Mouse (Mus musculus) adipocyte (in vitro differentiated cells): ENCODE data around the gene Ccdc155.

Source experiments
- DNase-seq: peaks from one replicate; pipeline ENCODE4 v3.0.0-alpha.2; 2016; ENCODE audit warnings: low spot score

Gene Ccdc155

DNA sequence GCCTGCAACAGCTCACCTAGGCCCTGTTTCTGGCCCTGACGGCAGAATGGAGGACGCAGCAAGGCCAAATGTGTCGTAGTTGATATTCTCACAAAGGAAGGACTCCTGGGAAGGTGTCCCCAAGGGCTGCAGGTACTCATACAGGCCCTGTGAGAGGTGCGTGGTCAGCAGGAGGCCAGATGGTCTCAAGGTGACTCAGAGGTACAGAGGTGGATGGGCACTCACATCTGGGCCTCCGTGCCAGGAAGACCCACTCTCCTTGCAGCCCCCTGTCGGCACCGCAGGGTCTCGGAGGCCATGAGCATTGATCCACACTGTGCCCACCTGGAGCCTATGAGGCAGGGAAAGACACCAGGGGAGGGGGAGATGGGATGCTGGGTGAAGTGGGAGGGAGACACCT, 59.2 kb downstream of the Ccdc155 start:
- no peak for DNase-seq

DNA sequence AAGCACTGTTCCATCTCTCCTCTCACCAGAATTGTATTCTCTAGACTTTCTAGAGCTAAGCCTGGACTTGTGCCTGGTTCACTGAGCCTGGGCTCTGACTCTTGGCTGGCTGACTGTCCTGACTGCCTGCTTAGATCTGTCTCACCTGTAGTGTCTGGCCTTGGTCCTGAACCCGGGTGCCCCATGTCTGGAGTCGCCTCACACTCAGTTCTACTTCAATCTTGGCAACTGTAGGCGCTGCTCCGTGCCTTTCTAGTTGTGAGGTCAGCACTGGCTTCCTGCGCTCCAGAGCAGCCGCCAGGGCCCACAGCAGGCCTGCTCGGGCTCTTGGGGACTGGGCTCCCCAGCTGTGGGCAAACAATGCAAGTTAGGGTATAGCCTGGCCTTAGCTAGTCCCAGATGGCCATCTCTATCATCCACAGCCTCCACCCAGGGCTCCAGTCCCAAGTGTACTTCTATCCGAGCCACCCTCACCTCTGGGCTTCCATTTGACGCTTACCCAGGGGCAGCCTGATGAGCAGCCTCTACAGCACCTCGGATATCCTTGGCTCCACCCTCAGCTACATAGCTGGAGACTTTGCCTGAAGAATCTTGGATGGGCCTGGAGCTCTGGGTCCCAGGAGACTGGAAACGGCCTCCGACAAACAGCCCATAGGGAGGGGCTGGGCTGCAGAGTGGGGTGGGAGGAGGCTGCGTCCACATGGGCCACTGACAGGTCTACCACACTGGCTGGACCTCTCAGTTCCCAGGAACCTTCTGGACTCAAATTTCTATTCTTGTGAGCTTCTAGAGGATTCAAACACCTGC, 60.1 kb downstream of the Ccdc155 start:
- no peak for DNase-seq

DNA sequence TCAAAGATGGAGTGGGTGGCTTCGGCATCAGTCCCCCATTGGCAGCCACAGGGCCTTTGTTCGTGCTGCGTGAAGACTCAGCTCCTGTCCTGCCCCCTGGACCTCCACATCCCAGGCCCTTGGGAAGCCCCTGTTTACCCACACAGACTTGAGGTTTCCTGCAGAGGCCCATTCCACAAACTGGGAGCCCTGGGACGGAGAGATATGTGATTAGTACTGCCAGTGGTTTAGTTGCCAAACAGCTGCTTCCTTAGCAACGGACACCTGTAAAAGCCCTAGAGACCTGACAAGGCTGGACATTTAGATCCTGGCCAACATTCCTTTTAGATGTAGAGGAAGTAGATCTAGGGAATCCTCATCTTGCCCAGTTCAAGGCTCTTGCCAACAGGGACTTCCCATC, 62.8 kb downstream of the Ccdc155 start:
- no peak for DNase-seq

DNA sequence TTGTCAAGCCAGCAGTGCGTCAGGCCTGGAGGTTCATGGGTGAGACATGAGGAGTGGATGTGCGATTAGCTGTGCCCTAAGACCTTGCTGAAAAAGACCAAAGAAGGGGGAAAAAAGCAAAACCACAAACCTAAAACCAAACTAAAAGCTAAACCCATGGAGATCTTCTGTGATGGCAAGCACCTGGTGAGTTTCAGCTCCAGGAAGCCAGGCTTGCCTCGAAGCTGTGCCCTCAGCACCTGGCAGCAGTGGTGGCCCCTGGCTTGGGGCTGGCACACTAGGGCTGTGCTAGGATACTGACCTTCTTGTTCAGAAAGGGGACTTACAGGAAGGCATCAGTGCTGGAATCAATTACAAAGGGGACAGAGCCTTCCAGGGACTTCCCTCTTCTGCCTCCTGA, 63.4 kb downstream of the Ccdc155 start:
- DNase-seq, result no peak

DNA sequence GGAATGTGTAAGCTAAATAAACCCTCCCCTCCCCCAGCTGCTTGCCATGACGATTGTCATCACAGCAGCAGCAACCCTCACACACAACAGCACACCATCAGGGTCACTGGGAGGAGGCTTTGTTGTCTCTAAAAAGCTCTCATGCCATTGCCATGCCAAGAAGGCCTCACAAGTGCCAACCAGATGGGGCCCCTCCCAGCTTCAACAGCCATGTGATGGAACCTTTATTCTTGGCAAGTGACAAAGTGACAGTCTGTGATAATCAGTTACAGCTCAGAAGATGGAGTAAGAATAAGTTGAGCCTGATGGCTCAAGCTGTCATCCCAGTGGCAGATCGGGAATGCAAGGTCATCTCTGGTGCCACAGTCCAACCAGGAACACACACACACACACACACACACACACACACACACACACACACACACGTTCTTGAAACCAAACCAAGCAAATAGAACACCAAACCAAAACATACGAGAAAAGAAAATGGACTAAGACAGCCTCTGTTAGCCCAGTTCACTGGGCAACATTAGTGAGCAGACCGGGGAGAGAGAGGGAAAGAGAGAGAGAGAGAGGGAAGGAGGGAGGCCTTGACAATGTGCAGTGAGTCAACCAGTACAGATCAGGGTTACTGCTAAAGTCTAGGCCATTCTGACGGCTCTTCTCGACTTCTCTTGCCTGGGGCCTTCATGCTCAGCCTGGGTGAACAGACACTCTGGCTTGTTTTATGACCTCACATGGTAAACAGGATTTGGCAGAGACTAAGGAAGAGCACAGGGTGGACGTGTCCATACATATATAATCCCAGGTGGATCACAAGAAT, 64.6 kb downstream of the Ccdc155 start:
- DNase-seq, result no peak

DNA sequence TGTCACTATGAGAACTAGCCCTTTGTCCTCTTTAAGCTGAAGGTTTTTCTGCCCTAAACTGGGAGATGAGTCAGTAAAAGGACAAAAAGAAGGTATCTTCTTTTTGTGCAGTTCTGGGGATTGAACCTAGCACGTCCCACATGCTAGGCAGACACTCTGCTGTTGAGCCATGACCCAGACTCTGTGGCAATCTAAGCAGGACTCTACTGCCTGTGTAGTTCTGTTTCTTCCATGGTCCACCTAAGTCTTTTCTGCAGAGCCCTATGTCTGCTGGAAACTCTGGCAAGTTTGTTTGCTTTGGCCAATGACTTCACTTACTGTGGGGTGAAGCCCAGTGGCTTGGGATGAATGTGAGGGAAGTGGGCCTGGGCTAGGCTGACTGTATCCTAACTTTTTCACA, 66.3 kb downstream of the Ccdc155 start:
- peak; percentile 19 for DNase-seq

DNA sequence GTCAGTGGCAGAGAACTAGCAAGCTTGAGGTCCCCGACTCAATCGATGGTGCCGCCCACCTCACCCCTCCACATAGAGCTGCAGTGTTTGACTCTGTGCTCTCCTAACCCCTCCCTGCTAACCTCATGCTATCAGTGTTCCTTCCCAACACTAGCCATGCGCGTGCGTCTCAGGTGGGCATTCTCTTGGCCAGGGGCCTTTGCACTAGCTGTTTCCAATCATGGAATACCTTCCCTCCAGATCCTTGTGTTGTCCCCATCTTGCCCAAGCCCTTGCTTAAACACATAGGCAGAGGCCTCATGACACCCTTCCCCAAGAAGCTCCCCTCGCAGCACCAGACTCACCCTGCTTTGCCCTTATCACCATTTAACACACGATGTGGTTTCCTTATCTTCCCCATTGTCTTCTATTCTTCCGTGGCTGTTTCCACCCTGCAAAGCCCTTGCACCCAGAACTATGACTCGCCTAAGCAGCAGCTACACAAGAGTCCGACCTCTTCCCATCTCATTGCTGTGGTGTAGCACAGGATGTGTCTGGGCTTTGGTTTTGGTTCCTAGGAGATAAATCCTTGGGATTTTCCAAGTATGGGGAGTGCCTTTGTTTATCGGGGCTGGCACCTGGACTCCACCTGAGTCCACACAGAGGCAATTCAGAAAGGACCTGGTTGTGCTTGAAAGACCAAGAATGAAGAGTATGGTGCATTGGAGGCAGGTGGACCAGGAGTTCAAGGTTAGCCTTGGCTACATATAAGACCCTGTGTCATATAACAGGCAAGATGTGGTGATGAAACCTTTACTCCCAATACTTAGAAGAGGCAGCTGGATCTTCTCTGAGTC, 67.3 kb downstream of the Ccdc155 start:
- no peak for DNase-seq

DNA sequence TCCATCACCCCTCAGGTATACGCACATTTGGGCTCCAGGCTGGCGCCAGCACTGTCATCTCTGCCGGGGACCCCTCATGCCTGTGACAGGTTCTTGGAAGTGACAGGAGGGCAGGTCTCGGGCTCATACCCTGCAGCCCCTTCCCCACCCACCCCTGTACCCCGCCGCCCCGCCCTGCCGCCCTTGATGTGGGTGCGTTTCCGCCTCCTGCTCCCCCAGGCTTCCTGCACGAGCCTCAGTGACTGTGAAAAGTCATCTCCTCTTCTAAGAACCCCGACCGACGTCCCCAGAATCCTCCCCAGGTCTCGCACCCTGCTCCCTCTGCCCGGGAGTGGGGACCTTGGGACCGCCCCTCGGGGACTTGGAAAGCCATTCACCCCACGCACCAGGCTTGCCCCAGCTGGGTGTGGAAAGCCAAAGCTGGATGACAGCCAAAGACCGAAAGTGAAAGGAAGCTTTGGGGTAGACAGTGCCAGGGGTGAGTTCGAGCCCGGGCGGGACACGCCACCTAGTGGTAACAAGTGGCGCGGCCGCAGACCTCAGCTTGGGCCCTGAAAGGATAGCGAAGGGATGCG, 68.6 kb downstream of the Ccdc155 start, which contains the start of the genes Gm45713 and Flt3l:
TSS of gene Gm45713 (minus strand) at position 239 of the 575 bp plus-strand sequence.
TSS of gene Flt3l (minus strand) at position 440 of the 575 bp plus-strand sequence.
- peak; percentile 91 for DNase-seq

DNA sequence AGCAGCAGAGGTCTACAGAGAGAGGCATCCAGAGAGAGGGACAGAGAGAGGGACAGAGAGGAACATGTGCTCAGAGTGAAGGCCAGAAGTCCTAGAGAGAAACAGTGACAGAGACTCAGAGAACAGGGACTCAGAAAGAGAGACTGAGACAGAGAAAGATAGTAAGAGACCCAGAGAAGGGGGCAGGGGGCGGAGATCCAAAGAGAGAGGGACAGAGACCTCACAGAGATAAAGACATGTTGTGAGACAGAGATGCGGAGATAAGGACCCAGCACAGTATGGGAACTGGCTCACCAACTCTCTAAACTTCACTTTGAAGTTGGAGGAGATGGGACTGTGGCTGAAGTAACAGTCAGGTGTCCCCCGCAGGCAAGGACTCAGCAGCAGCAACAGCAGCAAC, 69.3 kb downstream of the Ccdc155 start:
- DNase-seq, result no peak

DNA sequence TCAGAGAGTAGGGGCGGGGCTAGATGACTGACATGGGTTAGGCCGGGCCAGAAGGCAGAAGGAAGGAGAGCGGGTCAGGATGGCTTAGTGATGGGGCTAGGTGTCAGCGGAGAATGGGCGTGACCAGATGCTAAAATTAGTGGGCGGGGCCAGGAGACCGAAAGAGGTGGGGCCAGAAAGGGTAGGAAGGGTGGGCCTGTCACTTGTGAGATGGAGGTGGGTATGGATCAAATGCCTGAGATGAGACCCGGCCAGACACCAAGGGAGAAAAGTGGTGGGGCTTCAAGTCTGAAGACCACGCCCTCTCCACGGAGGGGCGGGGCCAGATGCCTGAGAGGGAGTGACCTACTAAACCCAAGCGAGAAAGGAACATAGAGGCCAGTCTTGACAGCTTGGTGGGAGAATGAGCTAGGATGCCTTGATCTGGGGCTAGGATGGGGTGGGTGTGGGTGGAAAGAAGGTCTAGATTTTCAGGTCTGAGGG, 70.1 kb downstream of the Ccdc155 start:
- no peak for DNase-seq
